Mouse (Mus musculus) G1E (cell line): ENCODE data around the gene Hamp2. TPM values are rescaled to one million over a fixed set of nuclear protein-coding genes. Genes with fewer than 3 reads are reported as not detected.

ENCODE experiments used
- ATAC-seq: 2 replicates; pipeline ENCODE4 v1.8.0; 2016; ENCODE audit warnings: mild to moderate bottlenecking; ENCODE audit not compliant: insufficient number of reproducible peaks, poor library complexity, low FRiP score, severe bottlenecking; ENCODE audit errors: extremely low read depth
- DNase-seq: peaks from one replicate; pipeline ENCODE4 v3.0.0; 2012; ENCODE audit warnings: low spot score
- H3K27me3 ChIP-seq: 2 replicates; pipeline ENCODE4 v1.6.1; 2012; ENCODE audit warnings: mild to moderate bottlenecking, low read length, inconsistent platforms; ENCODE audit not compliant: insufficient read depth
- H3K36me3 ChIP-seq: replicated peaks from 2 replicates; pipeline ENCODE3; 2012; ENCODE audit warnings: mild to moderate bottlenecking, inconsistent platforms
- H3K4me1 ChIP-seq: 2 replicates; pipeline ENCODE4 v1.6.1; 2012; ENCODE audit warnings: low read depth, low read length, inconsistent platforms, mixed read lengths; ENCODE audit not compliant: insufficient read depth
- H3K4me3 ChIP-seq: 2 replicates; pipeline ENCODE4 v1.5.1; 2012; ENCODE audit warnings: low read depth, mild to moderate bottlenecking, inconsistent platforms, low read length, moderate library complexity, mixed read lengths
- H3K9me3 ChIP-seq: replicated peaks from 2 replicates; pipeline ENCODE4 v1.6.1; 2012; ENCODE audit warnings: inconsistent platforms
- CTCF ChIP-seq: IDR thresholded peaks from 2 replicates; pipeline ENCODE4 v1.5.1; 2012; ENCODE audit warnings: low read depth, low read length, inconsistent platforms, mixed read lengths
- GATA1 ChIP-seq: IDR thresholded peaks from 2 replicates; pipeline ENCODE4 v1.6.1; 2012; ENCODE audit warnings: borderline replicate concordance, low read length, inconsistent platforms, mixed read lengths
- GATA2 ChIP-seq: IDR thresholded peaks from 2 replicates; pipeline ENCODE4 v1.6.1; 2012; ENCODE audit warnings: low read depth, low read length, inconsistent platforms, borderline replicate concordance
- POLR2AphosphoS5 ChIP-seq: IDR thresholded peaks from 2 replicates; pipeline ENCODE4 v1.6.1; 2012; ENCODE audit warnings: low read depth, low read length, inconsistent platforms; ENCODE audit not compliant: insufficient replicate concordance
- TAL1 ChIP-seq: conservative IDR thresholded peaks from 2 replicates; pipeline ENCODE4 v1.6.1; 2012; ENCODE audit warnings: low read depth, low read length, inconsistent platforms, mixed read lengths
- polyA plus RNA-seq: library from polyadenylated mRNA; stranded (reverse); fragments of >175 nt; gene quantifications from 2 replicates; pipeline ENCODE4 v1.2.3, GENCODE M21; 2012
- total RNA-seq, 2 experiments: library from RNA; stranded (forward) in 1 of 2; stranded (reverse) in 1 of 2; fragments of 200-1000 nt in 1 of 2; fragments of >200 nt in 1 of 2; fragmentation: Nextera tagmentation in 1 of 2; gene quantifications; 2 replicates each; pipeline ENCODE4 v1.2.3; 2014 to 2017

Gene Hamp2
- total and polyA plus RNA-seq, 3 experiments = not detected

GRCm38 (mm10) chr7:30958866-30959487 is 34.5 kb upstream of the Hamp2 start:
- Histone ChIP-seq H3K4me1 (peaks cover 40% of the 10 kb centered on the region), H3K27me3 (no peaks in the 10 kb centered on the region), H3K9me3 (no peaks in the 10 kb centered on the region), H3K36me3 (peaks cover 40% of the 10 kb centered on the region), H3K4me3 (peak overlapping the region; percentile 92; the same call in 1 of the 2 replicates)
- ATAC-seq (no peak), DNase-seq (no peak)
- no peak for TF ChIP-seq GATA2
- no peak for TF ChIP-seq CTCF
- no peak for TF ChIP-seq TAL1
- TF ChIP-seq POLR2AphosphoS5 = no peak; the same call in 1 of the 2 replicates
- TF ChIP-seq GATA1 = no peak

GRCm38 (mm10) chr7:30958109-30958865 is 33.8 kb upstream of the Hamp2 start:
- DNase-seq (no peak), ATAC-seq (no peak)
- peak overlapping the region; percentile 92 for H3K4me3 ChIP-seq
- H3K9me3 ChIP-seq = no peaks in the 10 kb centered on the region
- H3K36me3 ChIP-seq = peaks cover 47% of the 10 kb centered on the region
- no peaks in the 10 kb centered on the region for H3K27me3 ChIP-seq
- H3K4me1 ChIP-seq = peaks cover 44% of the 10 kb centered on the region
- TF ChIP-seq TAL1 = no peak
- no peak for TF ChIP-seq POLR2AphosphoS5
- TF ChIP-seq CTCF = no peak
- TF ChIP-seq GATA2 = no peak
- no peak for TF ChIP-seq GATA1

- H3K4me1 ChIP-seq = peaks cover 52% of the 10 kb centered on the region
- DNase-seq (peak; percentile 91), ATAC-seq (peak; percentile 38)
- H3K36me3 ChIP-seq = peaks cover 56% of the 10 kb centered on the region
- no peaks in the 10 kb centered on the region for H3K9me3 ChIP-seq
- H3K4me3 ChIP-seq = peak overlapping the region; percentile 92
- no peaks in the 10 kb centered on the region for H3K27me3 ChIP-seq
- TF ChIP-seq POLR2AphosphoS5 (no peak), TAL1 (no peak), GATA1 (no peak), CTCF (no peak), GATA2 (no peak)
Measured at GRCm38 (mm10) chr7:30957367-30957783, 32.9 kb upstream of the Hamp2 start.

GRCm38 (mm10) chr7:30956756-30957366 is 32.4 kb upstream of the Hamp2 start, which contains the start of gene Usf2:
Gene Usf2 (minus strand): TSS chr7:30956803.
- TF ChIP-seq POLR2AphosphoS5 (no peak), GATA1 (no peak), TAL1 (no peak), GATA2 (no peak), CTCF (no peak)
- H3K36me3 ChIP-seq = peaks cover 61% of the 10 kb centered on the region
- no peaks in the 10 kb centered on the region for H3K9me3 ChIP-seq
- ATAC-seq (peak; percentile 40; the same call in 1 of the 2 replicates), DNase-seq (peak; percentile 88)
- peak within 1 kb of the TSS; percentile 92 for H3K4me3 ChIP-seq
- H3K4me1 ChIP-seq = peaks cover 52% of the 10 kb centered on the region
- H3K27me3 ChIP-seq = no peaks in the 10 kb centered on the region

- peaks cover 52% of the 10 kb centered on the region for H3K4me1 ChIP-seq
- no peaks in the 10 kb centered on the region for H3K27me3 ChIP-seq
- no peak for ATAC-seq
- H3K9me3 ChIP-seq = no peaks in the 10 kb centered on the region
- H3K4me3 ChIP-seq = peak overlapping the region; percentile 92
- no peak for TF ChIP-seq TAL1
- TF ChIP-seq POLR2AphosphoS5 = no peak
- no peak for TF ChIP-seq GATA2
- TF ChIP-seq CTCF = no peak
- TF ChIP-seq GATA1 = no peak
- peaks cover 66% of the 10 kb centered on the region for H3K36me3 ChIP-seq
- DNase-seq = peak; percentile 82
Measured at GRCm38 (mm10) chr7:30956357-30956751, 31.9 kb upstream of the Hamp2 start.
